Mouse (Mus musculus) G1E (cell line): ENCODE measurements around the gene Celf2.

Source experiments
- CTCF ChIP-seq: IDR thresholded peaks from 2 replicates; pipeline ENCODE4 v1.5.1; 2012; ENCODE audit warnings: low read depth, low read length, inconsistent platforms, mixed read lengths
- GATA1 ChIP-seq: IDR thresholded peaks from 2 replicates; pipeline ENCODE4 v1.6.1; 2012; ENCODE audit warnings: borderline replicate concordance, low read length, inconsistent platforms, mixed read lengths
- GATA2 ChIP-seq: IDR thresholded peaks from 2 replicates; pipeline ENCODE4 v1.6.1; 2012; ENCODE audit warnings: low read depth, low read length, inconsistent platforms, borderline replicate concordance
- POLR2AphosphoS5 ChIP-seq: IDR thresholded peaks from 2 replicates; pipeline ENCODE4 v1.6.1; 2012; ENCODE audit warnings: low read depth, low read length, inconsistent platforms; ENCODE audit not compliant: insufficient replicate concordance
- TAL1 ChIP-seq: conservative IDR thresholded peaks from 2 replicates; pipeline ENCODE4 v1.6.1; 2012; ENCODE audit warnings: low read depth, low read length, inconsistent platforms, mixed read lengths

GRCm38 (mm10) chr2:6715562-6715961, 793.8 kb downstream of the Celf2 start:
- TF ChIP-seq TAL1, result no peak
- no peak for TF ChIP-seq POLR2AphosphoS5
- TF ChIP-seq CTCF, result no peak
- no peak for TF ChIP-seq GATA1
- no peak for TF ChIP-seq GATA2
